Mouse (Mus musculus) lung, postnatal 14 days (tissue): ENCODE measurements around the gene Bbs9.
"Not testable (repeated sequence)": the region's sequence is repeated elsewhere in the genome, so short reads cannot be mapped to it uniquely, and the experiment has no call there.

Experiments used
- DNase-seq: peaks from one replicate; pipeline ENCODE4 v3.0.0; 2021

Gene Bbs9

GRCm38 (mm10) chr9:22811931-22812330 is 336.4 kb downstream of the Bbs9 start:
- DNase-seq: no peak

- no peak for DNase-seq
These were observed 339.0 kb downstream of the Bbs9 start for GRCm38 (mm10) chr9:22814407-22815092.

- no peak for DNase-seq
These were observed 339.6 kb downstream of the Bbs9 start for GRCm38 (mm10) chr9:22815093-22815458.

- DNase-seq: no peak
These were observed 344.0 kb downstream of the Bbs9 start for GRCm38 (mm10) chr9:22819539-22819938.

- no peak for DNase-seq
These were observed 345.2 kb downstream of the Bbs9 start for GRCm38 (mm10) chr9:22820646-22821185.

GRCm38 (mm10) chr9:22822770-22823169 is 347.3 kb downstream of the Bbs9 start:
- no peak for DNase-seq

GRCm38 (mm10) chr9:22823856-22824255 is 348.3 kb downstream of the Bbs9 start:
- no peak for DNase-seq

GRCm38 (mm10) chr9:22824910-22825309 is 349.4 kb downstream of the Bbs9 start:
- DNase-seq: no peak

- DNase-seq: no peak
These were observed 351.1 kb downstream of the Bbs9 start for GRCm38 (mm10) chr9:22826571-22826990.

- no peak for DNase-seq
These were observed 351.8 kb downstream of the Bbs9 start for GRCm38 (mm10) chr9:22827176-22827770.

GRCm38 (mm10) chr9:22829212-22829960 is 353.9 kb downstream of the Bbs9 start:
- no peak for DNase-seq

GRCm38 (mm10) chr9:22834994-22835512 is 359.5 kb downstream of the Bbs9 start:
- DNase-seq: no peak

- DNase-seq: no peak
These were observed 361.5 kb downstream of the Bbs9 start for GRCm38 (mm10) chr9:22837000-22837399.

- no peak for DNase-seq
These were observed 362.2 kb downstream of the Bbs9 start for GRCm38 (mm10) chr9:22837702-22838210.

- no peak for DNase-seq
These were observed 370.5 kb downstream of the Bbs9 start for GRCm38 (mm10) chr9:22846048-22846447.

GRCm38 (mm10) chr9:22846783-22847182 is 371.3 kb downstream of the Bbs9 start:
- DNase-seq: no peak

- no peak for DNase-seq
These were observed 373.3 kb downstream of the Bbs9 start for GRCm38 (mm10) chr9:22848800-22849199.

GRCm38 (mm10) chr9:22849212-22849611 is 373.7 kb downstream of the Bbs9 start:
- no peak for DNase-seq

GRCm38 (mm10) chr9:22869147-22869546 is 393.6 kb downstream of the Bbs9 start:
- DNase-seq: not testable (repeated sequence)

GRCm38 (mm10) chr9:22870661-22871060 is 395.1 kb downstream of the Bbs9 start:
- DNase-seq: no peak

- no peak for DNase-seq
These were observed 399.7 kb downstream of the Bbs9 start for GRCm38 (mm10) chr9:22875231-22875630.

- DNase-seq: no peak
These were observed 403.8 kb downstream of the Bbs9 start for GRCm38 (mm10) chr9:22879266-22879665.

- DNase-seq: no peak
These were observed 410.8 kb downstream of the Bbs9 start for GRCm38 (mm10) chr9:22886351-22886750.
